Mouse (Mus musculus): Measurements from ENCODE around the gene Ctnna3. TPM values are rescaled to one million over a fixed set of nuclear protein-coding genes. Genes with fewer than 3 reads are reported as not detected.
A peak's percentile ranks its signal among the peaks of the same experiment; 100 is the strongest.

The Ctnna3 gene
- total and polyA plus RNA-seq, 2 experiments from 2014 or later: 0.51 to 0.52 TPM

GRCm38 (mm10) chr10:64083813-64084212, 653.9 kb downstream of the Ctnna3 start:
- Histone ChIP-seq H3K27ac (ENCODE audit: low read depth, low read length) (no peak overlapping the region), H3K4me2 (ENCODE audit: low read depth) (peak overlapping the region; percentile 46), H3K36me3 (ENCODE audit: insufficient read depth) (no peaks in the 10 kb centered on the region), H3K9ac (no peak overlapping the region), H3K4me3 (ENCODE audit: low read depth, low read length) (peak overlapping the region; percentile 57), H3K27me3 (ENCODE audit: insufficient read depth, low read length) (no peaks in the 10 kb centered on the region), H3K4me1 (ENCODE audit: insufficient read depth) (no peaks in the 10 kb centered on the region), H3K9me3 (ENCODE audit: low read length) (no peaks in the 10 kb centered on the region)
- WGBS: 49% methylated on average over 11 of the region's 11 CpGs
- ATAC-seq (no peak), DNase-seq (peak; percentile 21)
- no peak for TF ChIP-seq CTCF (IDR thresholded peaks at IDR 0.05; ENCODE audit: low read depth)

- whole genome bisulfite sequencing: 18% methylated on average over 4 of the region's 4 CpGs
- Histone ChIP-seq H3K4me1 (ENCODE audit: insufficient read depth) (no peaks in the 10 kb centered on the region), H3K27me3 (ENCODE audit: insufficient read depth, low read length) (no peaks in the 10 kb centered on the region), H3K9me3 (ENCODE audit: low read length) (no peaks in the 10 kb centered on the region), H3K4me3 (ENCODE audit: low read depth, low read length) (peak overlapping the region; percentile 57; the same call in 1 of the 2 replicates), H3K4me2 (ENCODE audit: low read depth) (peak overlapping the region; percentile 81), H3K36me3 (ENCODE audit: insufficient read depth) (no peaks in the 10 kb centered on the region), H3K27ac (ENCODE audit: low read depth, low read length) (no peak overlapping the region), H3K9ac (peak overlapping the region; percentile 22; the same call in 1 of the 2 replicates)
- peak; percentile 100 for TF ChIP-seq CTCF (IDR thresholded peaks at IDR 0.05; ENCODE audit: low read depth)
- ATAC-seq: no peak
- peak; percentile 84 for DNase-seq
Observed at GRCm38 (mm10) chr10:64084465-64084864, 654.6 kb downstream of the Ctnna3 start.

DNA sequence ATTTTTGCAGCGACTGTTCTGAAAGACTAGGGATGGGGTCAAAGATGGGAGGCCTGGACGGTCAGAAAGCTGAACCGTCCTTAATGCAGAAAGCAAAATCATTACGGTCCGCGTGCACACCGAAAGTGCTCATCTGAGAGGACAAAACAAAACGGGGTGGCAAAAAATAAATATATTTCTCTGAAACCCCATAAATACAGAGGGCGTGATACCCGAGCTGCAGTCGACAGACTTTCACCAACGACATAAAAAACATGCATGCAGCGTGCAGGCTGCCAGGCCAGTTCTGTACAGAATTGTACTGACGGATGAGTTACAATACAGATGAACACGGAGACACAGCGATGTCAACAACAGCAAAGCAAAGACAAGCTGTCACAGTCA, 656.3 kb downstream of the Ctnna3 start:
- WGBS: 48% methylated on average over 16 of the region's 16 CpGs
- Histone ChIP-seq H3K27ac (ENCODE audit: low read depth, low read length) (no peak overlapping the region), H3K36me3 (ENCODE audit: insufficient read depth) (no peaks in the 10 kb centered on the region), H3K4me3 (ENCODE audit: low read depth, low read length) (peak overlapping the region; percentile 57), H3K4me2 (ENCODE audit: low read depth) (peak overlapping the region; percentile 81), H3K9ac (peak overlapping the region; percentile 71; the same call in 1 of the 2 replicates), H3K4me1 (ENCODE audit: insufficient read depth) (no peaks in the 10 kb centered on the region), H3K27me3 (ENCODE audit: insufficient read depth, low read length) (no peaks in the 10 kb centered on the region), H3K9me3 (ENCODE audit: low read length) (no peaks in the 10 kb centered on the region)
- DNase-seq (no peak), ATAC-seq (no peak)
- no peak for TF ChIP-seq CTCF (IDR thresholded peaks at IDR 0.05; ENCODE audit: low read depth)

GRCm38 (mm10) chr10:64086567-64087391, 656.9 kb downstream of the Ctnna3 start:
- WGBS: 3% methylated on average over 12 of the region's 12 CpGs
- DNase-seq (peak; percentile 52), ATAC-seq (no peak)
- Histone ChIP-seq H3K9me3 (ENCODE audit: low read length) (no peaks in the 10 kb centered on the region), H3K4me3 (ENCODE audit: low read depth, low read length) (peak overlapping the region; percentile 57), H3K9ac (peak overlapping the region; percentile 71; the same call in 1 of the 2 replicates), H3K4me1 (ENCODE audit: insufficient read depth) (no peaks in the 10 kb centered on the region), H3K36me3 (ENCODE audit: insufficient read depth) (no peaks in the 10 kb centered on the region), H3K4me2 (ENCODE audit: low read depth) (peak overlapping the region; percentile 81), H3K27me3 (ENCODE audit: insufficient read depth, low read length) (no peaks in the 10 kb centered on the region), H3K27ac (ENCODE audit: low read depth, low read length) (no peak overlapping the region)
- TF ChIP-seq CTCF (IDR thresholded peaks at IDR 0.05; ENCODE audit: low read depth): no peak

- DNase-seq (no peak), ATAC-seq (peak; percentile 5; the same call in 1 of the 2 replicates)
- TF ChIP-seq CTCF (IDR thresholded peaks at IDR 0.05; ENCODE audit: low read depth): no peak
- Histone ChIP-seq H3K27ac (ENCODE audit: low read depth, low read length) (no peak overlapping the region), H3K4me3 (ENCODE audit: low read depth, low read length) (peak overlapping the region; percentile 57), H3K27me3 (ENCODE audit: insufficient read depth, low read length) (no peaks in the 10 kb centered on the region), H3K9ac (peak overlapping the region; percentile 71), H3K4me1 (ENCODE audit: insufficient read depth) (no peaks in the 10 kb centered on the region), H3K9me3 (ENCODE audit: low read length) (no peaks in the 10 kb centered on the region), H3K36me3 (ENCODE audit: insufficient read depth) (no peaks in the 10 kb centered on the region), H3K4me2 (ENCODE audit: low read depth) (peak overlapping the region; percentile 81)
- WGBS: under 1% methylated on average over 12 of the region's 12 CpGs
Observed at GRCm38 (mm10) chr10:64087521-64087920, 657.6 kb downstream of the Ctnna3 start.

DNA sequence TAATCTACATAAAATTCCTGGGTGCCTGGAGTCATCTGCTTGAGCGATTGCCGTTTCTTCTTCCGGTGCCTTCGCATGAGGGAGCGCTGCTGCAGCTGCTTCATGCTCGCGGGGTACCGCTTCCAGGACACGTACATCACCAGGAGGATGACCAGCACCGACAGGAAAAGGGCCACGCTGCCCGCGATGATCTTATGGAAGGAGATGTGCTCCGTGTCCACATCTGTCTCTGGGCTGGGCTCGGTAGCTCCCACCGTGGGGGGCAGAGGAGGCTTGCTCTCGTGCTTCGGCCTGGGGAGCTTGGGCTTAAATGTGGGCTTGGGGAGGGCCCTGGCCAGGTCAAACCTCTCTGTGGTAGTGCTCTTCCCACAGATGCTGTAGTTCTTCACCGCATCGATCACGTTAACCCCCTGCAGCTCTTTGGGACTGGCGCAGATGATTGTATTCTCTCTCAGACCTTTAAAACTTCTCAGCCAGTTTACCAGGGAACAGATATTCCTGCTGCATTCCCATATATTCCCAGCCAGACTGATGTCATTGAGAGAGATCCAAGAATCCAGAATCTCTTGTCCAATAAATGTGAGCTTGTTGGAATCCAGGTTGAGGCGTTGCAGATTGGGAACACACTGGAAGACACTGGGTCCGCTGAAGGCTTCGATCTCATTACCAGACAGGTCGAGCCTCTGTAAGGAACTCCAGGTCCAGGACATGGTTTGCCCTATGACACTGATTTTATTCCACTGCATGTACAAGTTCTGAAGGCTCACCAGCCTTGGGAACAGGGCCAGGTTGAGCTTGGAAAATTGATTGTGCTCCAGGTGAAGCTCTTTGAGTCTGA, 658.3 kb downstream of the Ctnna3 start:
- no peak for TF ChIP-seq CTCF (IDR thresholded peaks at IDR 0.05; ENCODE audit: low read depth)
- Histone ChIP-seq H3K27me3 (ENCODE audit: insufficient read depth, low read length) (no peaks in the 10 kb centered on the region), H3K4me3 (ENCODE audit: low read depth, low read length) (peak overlapping the region; percentile 57), H3K36me3 (ENCODE audit: insufficient read depth) (no peaks in the 10 kb centered on the region), H3K9me3 (ENCODE audit: low read length) (no peaks in the 10 kb centered on the region), H3K27ac (ENCODE audit: low read depth, low read length) (peak overlapping the region; percentile 57), H3K4me1 (ENCODE audit: insufficient read depth) (no peaks in the 10 kb centered on the region), H3K4me2 (ENCODE audit: low read depth) (peak overlapping the region; percentile 81), H3K9ac (peak overlapping the region; percentile 71)
- 5% methylated on average over 26 of the region's 26 CpGs for WGBS
- DNase-seq (peak; percentile 66), ATAC-seq (peak; percentile 34; the same call in 1 of the 2 replicates)

Measured in forebrain, postnatal 0 days (tissue).